Mouse (Mus musculus) midbrain, postnatal 0 days (tissue): Measurements from ENCODE around the gene Clcnka. TPM values are rescaled to one million over a fixed set of nuclear protein-coding genes. Genes with fewer than 3 reads are reported as not detected.

Experiments
- ATAC-seq: fragments of 200-750 bp; cut with Nextera tagmentation; 2 replicates; pipeline ENCODE4 v1.8.0; 2017; ENCODE audit warnings: moderate number of reproducible peaks, mild to moderate bottlenecking, moderate TSS enrichment, moderate library complexity; ENCODE audit not compliant: low FRiP score
- DNase-seq: peaks from one replicate; pipeline ENCODE4 v3.0.0-alpha.2; 2015; ENCODE audit warnings: low spot score
- H3K27ac ChIP-seq: fragments of 300-500 bp; sonication (generic); 2 replicates; pipeline ENCODE4 v1.5.1; 2014; ENCODE audit warnings: low read depth, mild to moderate bottlenecking, low read length, mixed read lengths
- H3K27me3 ChIP-seq: fragments of 300-500 bp; sonication (generic); 2 replicates; pipeline ENCODE4 v1.6.1; 2014; ENCODE audit warnings: low read length, control low read depth, mixed read lengths; ENCODE audit not compliant: insufficient read depth
- H3K36me3 ChIP-seq: fragments of 300-500 bp; sonication (generic); 2 replicates; pipeline ENCODE4 v1.6.1; 2014; ENCODE audit warnings: low read length, control low read depth, mixed read lengths; ENCODE audit not compliant: insufficient read depth
- H3K4me1 ChIP-seq: fragments of 300-500 bp; sonication (generic); 2 replicates; pipeline ENCODE4 v1.6.1; 2014; ENCODE audit warnings: mild to moderate bottlenecking, control low read depth, antibody characterized with exemption, low read length, mixed read lengths; ENCODE audit not compliant: insufficient read depth
- H3K4me2 ChIP-seq: fragments of 300-500 bp; sonication (generic); 2 replicates; pipeline ENCODE4 v1.6.1; 2014; ENCODE audit warnings: low read depth, mild to moderate bottlenecking, low read length, mixed read lengths; ENCODE audit not compliant: poor library complexity, severe bottlenecking
- H3K4me3 ChIP-seq: fragments of 300-500 bp; sonication (generic); 2 replicates; pipeline ENCODE4 v1.5.1; 2014; ENCODE audit warnings: low read depth, mild to moderate bottlenecking, low read length, moderate library complexity
- H3K9ac ChIP-seq: fragments of 300-500 bp; sonication (generic); replicated peaks from 2 replicates; pipeline ENCODE4 v1.6.1; 2014; ENCODE audit warnings: mild to moderate bottlenecking, low read length, moderate library complexity, mixed read lengths; ENCODE audit not compliant: poor library complexity, severe bottlenecking
- H3K9me3 ChIP-seq: fragments of 300-500 bp; sonication (generic); 2 replicates; pipeline ENCODE4 v1.6.1; 2016; ENCODE audit warnings: low read length, control low read depth
- CTCF ChIP-seq: IDR thresholded peaks from 2 replicates; pipeline ENCODE4 v1.5.1; 2016; ENCODE audit warnings: antibody characterized with exemption, mild to moderate bottlenecking
- WGBS: fragments of 180-500 bp; shearing (Covaris S2); extraction: QIAGEN DNeasy Blood & Tissue Kit; methylation state at CpG from one replicate; pipeline ENCODE4 v1.1.7; 2014; 5-methylcytosine and 5-hydroxymethylcytosine counted together
- polyA plus RNA-seq: library from polyadenylated mRNA; unstranded; fragments of >200 nt; fragmentation: Nextera tagmentation; extraction: Ambion mirVana; gene quantifications from 2 replicates; pipeline ENCODE4 v1.2.1, GENCODE M21; 2015
- total RNA-seq: library from RNA; depleted of rRNA; stranded (reverse); fragments of >200 nt; gene quantifications from 2 replicates; pipeline ENCODE4 v1.2.3, GENCODE M21; 2014

The Clcnka gene
- total and polyA plus RNA-seq, 2 experiments from 2014 or later: 0.12 TPM; not detected in 1

DNA sequence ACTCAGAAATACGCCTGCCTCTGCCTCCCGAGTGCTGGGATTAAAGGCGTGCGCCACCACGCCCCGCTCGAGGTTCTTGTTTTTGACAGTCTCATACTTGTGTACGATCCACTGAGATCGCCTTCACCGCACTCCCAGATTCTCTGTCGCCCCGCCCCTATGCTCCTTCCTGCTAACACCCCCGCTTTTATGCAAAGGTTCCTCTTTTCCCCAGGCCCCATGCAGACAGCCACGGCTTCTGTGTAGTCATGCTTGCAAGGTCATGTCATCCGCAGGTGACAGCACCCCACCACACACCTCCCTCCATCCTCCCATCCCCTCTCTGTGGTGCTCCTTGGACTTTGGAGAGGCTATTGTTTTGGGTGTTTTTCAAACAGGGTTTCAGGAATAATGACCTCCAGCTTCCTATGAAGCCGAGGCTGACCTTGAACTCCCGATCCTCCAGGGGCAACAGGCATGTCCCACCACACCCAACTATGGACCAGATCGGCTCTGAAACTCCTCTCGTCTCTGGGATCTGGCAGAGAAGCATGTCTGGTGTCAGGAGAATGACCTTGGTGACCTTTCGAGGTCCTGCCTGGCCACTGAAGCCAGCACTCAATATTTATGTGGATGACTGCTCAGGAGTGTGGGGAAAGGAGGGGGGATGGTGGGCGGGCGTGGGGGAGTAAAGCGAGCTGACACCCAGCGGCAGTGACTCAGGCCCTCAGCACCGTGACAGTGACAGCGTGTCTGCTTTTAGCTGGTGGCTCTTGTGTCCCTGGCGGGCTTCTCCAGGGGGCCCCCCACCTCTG, 21.1 kb upstream of the Clcnka start:
- no peak for TF ChIP-seq CTCF
- no peaks in the 10 kb centered on the region for H3K36me3 ChIP-seq
- no peak overlapping the region for H3K27ac ChIP-seq
- H3K9ac ChIP-seq: no peak overlapping the region
- no peaks in the 10 kb centered on the region for H3K9me3 ChIP-seq
- DNase-seq (no peak), ATAC-seq (no peak)
- H3K4me2 ChIP-seq: no peak overlapping the region
- no peaks in the 10 kb centered on the region for H3K27me3 ChIP-seq
- 67% methylated on average over 27 of the region's 27 CpGs for WGBS
- no peak overlapping the region for H3K4me3 ChIP-seq
- H3K4me1 ChIP-seq: no peaks in the 10 kb centered on the region

DNA sequence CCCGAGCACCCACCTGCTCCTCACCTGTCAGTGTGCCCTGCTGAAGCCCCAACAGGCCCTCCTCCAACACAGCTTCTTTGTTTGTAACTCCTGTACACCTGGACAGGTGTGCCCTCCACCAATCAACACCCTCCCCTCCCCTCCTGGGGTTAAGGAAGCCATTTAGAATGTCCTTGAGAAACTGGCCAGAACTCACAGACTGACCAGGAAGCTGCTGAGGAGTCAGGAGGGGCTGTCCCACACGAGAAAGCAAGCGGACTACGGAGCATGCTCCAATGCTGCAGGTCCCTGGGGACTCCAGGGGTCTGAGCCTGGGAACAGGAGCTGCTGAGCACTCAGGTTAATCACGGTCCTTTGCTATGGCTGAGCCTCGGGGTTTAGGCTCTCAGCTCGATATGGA, 17.4 kb upstream of the Clcnka start, which contains the start of gene Clcnkb:
Gene Clcnkb, minus strand, starts transcription at position 91 of the 400 bp plus-strand sequence.
- Histone ChIP-seq H3K27ac (no peak within 1 kb of the TSS), H3K36me3 (no peaks in the 10 kb centered on the region), H3K4me3 (no peak within 1 kb of the TSS), H3K9me3 (no peaks in the 10 kb centered on the region), H3K9ac (no peak within 1 kb of the TSS), H3K27me3 (no peaks in the 10 kb centered on the region), H3K4me1 (no peaks in the 10 kb centered on the region), H3K4me2 (no peak within 1 kb of the TSS)
- 67% methylated on average over 7 of the region's 7 CpGs for WGBS
- DNase-seq (no peak), ATAC-seq (no peak)
- TF ChIP-seq CTCF: no peak

DNA sequence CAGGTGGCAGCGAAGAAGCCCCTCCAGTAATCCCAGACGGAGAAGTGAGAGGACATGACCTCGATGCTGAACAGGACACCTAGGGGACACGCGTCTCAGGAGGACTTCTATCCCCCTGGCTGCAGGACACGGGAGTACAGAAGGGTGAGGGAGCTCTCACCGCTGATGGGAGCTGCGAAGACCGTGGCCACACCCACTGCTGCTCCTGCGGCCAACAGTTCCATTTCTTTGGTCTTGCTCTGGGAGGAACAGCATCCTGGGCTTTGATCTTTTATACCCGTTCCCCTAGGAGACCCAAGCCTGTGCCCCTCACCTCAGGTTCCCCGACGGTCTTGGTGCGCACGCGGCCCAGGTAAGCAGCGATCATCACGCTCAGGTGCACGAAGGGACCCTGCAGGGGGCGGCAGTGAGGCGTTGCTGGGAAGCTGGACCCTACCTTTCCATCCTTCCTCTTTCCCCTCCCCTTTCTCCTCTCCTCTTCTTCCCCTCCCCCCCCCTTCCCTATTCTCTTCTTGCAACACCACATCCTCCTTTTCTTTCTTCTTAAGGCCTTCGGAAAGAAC, 13.0 kb upstream of the Clcnka start:
- no peak overlapping the region for H3K4me2 ChIP-seq
- no peaks in the 10 kb centered on the region for H3K4me1 ChIP-seq
- 18% methylated on average over 22 of the region's 22 CpGs for WGBS
- H3K27me3 ChIP-seq: no peaks in the 10 kb centered on the region
- no peak overlapping the region for H3K9ac ChIP-seq
- no peaks in the 10 kb centered on the region for H3K9me3 ChIP-seq
- H3K36me3 ChIP-seq: no peaks in the 10 kb centered on the region
- TF ChIP-seq CTCF: peak; percentile 24
- DNase-seq (no peak), ATAC-seq (no peak)
- no peak overlapping the region for H3K4me3 ChIP-seq
- H3K27ac ChIP-seq: no peak overlapping the region

DNA sequence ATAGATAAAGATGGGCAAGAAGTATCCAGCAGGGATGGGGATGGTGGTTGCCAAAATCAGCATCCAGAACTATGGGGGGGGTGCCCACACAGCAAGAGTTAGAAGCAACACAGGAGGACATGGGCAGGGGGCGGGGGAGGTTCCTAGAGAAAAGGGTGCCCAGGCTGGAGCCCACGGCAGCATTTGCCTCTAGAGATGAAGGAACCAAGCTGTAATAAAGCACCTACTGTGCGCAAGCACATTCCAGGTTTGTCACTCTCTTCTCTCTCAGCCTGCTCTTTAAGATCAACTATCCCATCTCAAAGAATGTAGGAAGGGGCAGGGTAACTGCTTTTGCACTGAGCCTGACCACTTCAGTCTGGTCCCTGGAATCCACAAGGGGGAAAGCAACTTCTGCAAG, 10.1 kb upstream of the Clcnka start:
- no peaks in the 10 kb centered on the region for H3K27me3 ChIP-seq
- TF ChIP-seq CTCF: no peak
- ATAC-seq: no peak
- H3K4me1 ChIP-seq: no peaks in the 10 kb centered on the region
- 91% methylated on average over 3 of the region's 3 CpGs for WGBS
- H3K9me3 ChIP-seq: no peaks in the 10 kb centered on the region
- no peak overlapping the region for H3K4me2 ChIP-seq
- no peak overlapping the region for H3K4me3 ChIP-seq
- H3K9ac ChIP-seq: no peak overlapping the region
- H3K27ac ChIP-seq: no peak overlapping the region
- H3K36me3 ChIP-seq: no peaks in the 10 kb centered on the region
- DNase-seq: no peak

DNA sequence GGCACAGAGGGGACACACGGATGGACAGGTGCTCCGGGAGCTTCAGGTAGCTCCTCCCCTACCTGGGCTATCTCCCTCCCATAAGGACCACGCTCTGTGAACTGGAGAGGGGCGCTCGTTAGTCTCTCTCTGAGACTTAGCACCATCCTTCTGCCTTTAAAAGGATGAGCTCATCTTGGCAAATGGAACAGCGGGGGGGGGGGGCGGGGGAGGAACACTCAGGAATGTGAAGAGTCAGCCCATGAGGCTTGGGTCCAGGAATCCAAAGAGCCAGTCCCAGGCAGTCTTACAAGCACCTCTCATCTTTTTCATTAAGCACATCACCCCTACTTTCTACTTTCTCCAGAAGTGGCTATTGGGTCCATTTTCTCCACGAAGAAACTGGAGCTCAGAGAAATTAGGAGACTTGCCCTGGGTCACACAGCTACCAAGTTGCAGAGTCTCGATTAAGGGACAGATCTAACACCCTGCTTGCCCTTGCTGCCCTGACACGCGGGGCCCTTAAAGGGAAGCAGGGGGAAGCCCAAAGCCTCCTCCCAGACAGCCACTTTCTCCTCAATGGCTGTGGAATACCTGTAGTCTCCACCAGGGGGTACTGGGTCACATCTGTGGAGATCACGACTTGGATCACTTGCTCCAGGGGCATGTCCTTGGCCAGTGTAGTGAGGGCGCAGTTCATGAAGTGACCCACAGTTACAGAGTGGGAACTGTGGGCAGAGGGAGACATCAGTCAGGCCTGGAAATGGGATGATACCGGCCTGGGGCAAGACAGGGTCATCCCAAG, 8.2 kb upstream of the Clcnka start:
- no peak overlapping the region for H3K4me2 ChIP-seq
- peak; percentile 33 for DNase-seq

DNA sequence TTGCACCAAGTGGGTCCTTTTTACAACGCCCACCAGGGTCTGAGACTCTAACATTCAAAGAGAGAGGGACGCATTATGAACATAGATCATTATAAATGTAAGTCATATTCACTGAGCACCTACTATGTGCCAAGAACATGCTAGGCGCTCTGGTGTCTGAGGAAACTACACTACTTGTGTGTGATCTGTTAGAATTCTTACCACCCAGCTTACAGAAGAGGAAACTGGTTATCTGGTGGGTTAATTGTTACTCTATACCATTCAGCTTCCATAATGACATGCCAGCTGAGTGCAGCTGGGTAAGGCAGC, 6.7 kb upstream of the Clcnka start:
- H3K9ac ChIP-seq: no peak overlapping the region
- no peak for DNase-seq
- no peak overlapping the region for H3K4me3 ChIP-seq
- H3K9me3 ChIP-seq: no peaks in the 10 kb centered on the region
- no peak for TF ChIP-seq CTCF
- H3K36me3 ChIP-seq: no peaks in the 10 kb centered on the region
- 77% methylated on average over 3 of the region's 3 CpGs for WGBS
- ATAC-seq: no peak
- no peak overlapping the region for H3K27ac ChIP-seq
- H3K4me2 ChIP-seq: no peak overlapping the region
- no peaks in the 10 kb centered on the region for H3K27me3 ChIP-seq
- no peaks in the 10 kb centered on the region for H3K4me1 ChIP-seq

More for the DNA sequence above, 8.2 kb upstream of the Clcnka start:
- no peak overlapping the region for H3K9ac ChIP-seq
- peak; percentile 70 for TF ChIP-seq CTCF
- no peak overlapping the region for H3K4me3 ChIP-seq
- no peak overlapping the region for H3K27ac ChIP-seq
- WGBS: 48% methylated on average over 14 of the region's 14 CpGs
- no peaks in the 10 kb centered on the region for H3K9me3 ChIP-seq
- H3K4me1 ChIP-seq: no peaks in the 10 kb centered on the region
- H3K27me3 ChIP-seq: no peaks in the 10 kb centered on the region
- H3K36me3 ChIP-seq: no peaks in the 10 kb centered on the region
- no peak for ATAC-seq
